Mouse (Mus musculus) MEL (cell line): Measurements from ENCODE around the gene Cnot11.

ENCODE experiments used
- CTCF ChIP-seq, 3 experiments: IDR thresholded peaks in 2 of 3; conservative IDR thresholded peaks in 1 of 3; 2 replicates each; pipeline ENCODE4 v1.5.1; 2011 to 2012; ENCODE audit warnings: low read length in 3 of 3, low read depth in 2 of 3, mild to moderate bottlenecking in 2 of 3, improper control_type of control experiment in 1 of 3, inconsistent platforms in 1 of 3, mixed read lengths in 1 of 3, moderate library complexity in 1 of 3; ENCODE audit not compliant: control insufficient read depth in 1 of 3, insufficient read depth in 1 of 3, poor library complexity in 1 of 3, severe bottlenecking in 1 of 3
- EP300 ChIP-seq, 2 experiments: IDR thresholded peaks; 2 replicates each; pipeline ENCODE4 v1.6.1; 2011; ENCODE audit warnings: improper control_type of control experiment in 2 of 2, low read length in 2 of 2, low read depth in 1 of 2, mild to moderate bottlenecking in 1 of 2
- GATA1 ChIP-seq: IDR thresholded peaks from 2 replicates; pipeline ENCODE4 v1.6.1; 2011; ENCODE audit warnings: low read depth, low read length, improper control_type of control experiment
- MAX ChIP-seq: IDR thresholded peaks from 2 replicates; pipeline ENCODE4 v1.6.1; 2011; ENCODE audit warnings: low read length, improper control_type of control experiment
- POLR2A ChIP-seq, 2 experiments: IDR thresholded peaks; 2 replicates each; pipeline ENCODE4 v1.6.1; 2011 to 2012; ENCODE audit warnings: low read length in 2 of 2, mild to moderate bottlenecking in 2 of 2, control low read depth in 1 of 2, improper control_type of control experiment in 1 of 2, low read depth in 1 of 2, moderate library complexity in 1 of 2; ENCODE audit not compliant: control insufficient read depth in 1 of 2, insufficient read depth in 1 of 2, poor library complexity in 1 of 2
- POLR2AphosphoS2 ChIP-seq: IDR thresholded peaks from 2 replicates; pipeline ENCODE4 v1.6.1; 2011; ENCODE audit warnings: low read length, improper control_type of control experiment
- SIN3A ChIP-seq: IDR thresholded peaks from 2 replicates; pipeline ENCODE4 v1.6.1; 2012; ENCODE audit warnings: low read length, improper control_type of control experiment, inconsistent platforms
- USF1 ChIP-seq: IDR thresholded peaks from 2 replicates; pipeline ENCODE4 v1.6.1; 2014; ENCODE audit warnings: low read depth, mild to moderate bottlenecking, inconsistent platforms, low read length, improper control_type of control experiment, moderate library complexity
- ZC3H11A ChIP-seq: IDR thresholded peaks from 2 replicates; pipeline ENCODE4 v1.6.1; 2012; ENCODE audit warnings: low read depth, mild to moderate bottlenecking, inconsistent platforms, low read length, improper control_type of control experiment
- ZKSCAN1 ChIP-seq: IDR thresholded peaks from 2 replicates; pipeline ENCODE4 v1.6.1; 2012; ENCODE audit warnings: low read depth, mild to moderate bottlenecking, inconsistent platforms, low read length, improper control_type of control experiment, moderate library complexity
- ZNF384 ChIP-seq: IDR thresholded peaks from 2 replicates; pipeline ENCODE4 v1.6.1; 2012; ENCODE audit warnings: low read depth, mild to moderate bottlenecking, inconsistent platforms, low read length, improper control_type of control experiment

GRCm38 (mm10) chr1:39555556-39556415 lies 21.0 kb downstream of the Cnot11 start:
- TF ChIP-seq SIN3A (no peak), EP300 (IDR thresholded peaks at IDR 0.05; ENCODE audit: low read depth in 1 of 2, low read length in 2 of 2) (no peak), CTCF (IDR thresholded peaks at IDR 0.05 in 2 of 3, conservative IDR thresholded peaks at IDR 0.05 in 1 of 3; ENCODE audit: control insufficient read depth in 1 of 3, insufficient read depth in 1 of 3, low read depth in 2 of 3, low read length in 3 of 3, poor library complexity in 1 of 3, severe bottlenecking in 1 of 3) (no peak), ZC3H11A (no peak), ZKSCAN1 (no peak), USF1 (no peak), POLR2AphosphoS2 (no peak), GATA1 (no peak), ZNF384 (no peak), POLR2A (IDR thresholded peaks at IDR 0.05; ENCODE audit: control insufficient read depth in 1 of 2, insufficient read depth in 1 of 2, low read depth in 1 of 2, low read length in 2 of 2, poor library complexity in 1 of 2) (no peak), MAX (no peak)
